Mouse (Mus musculus) olfactory bulb, adult 2 months (tissue): ENCODE measurements at regions not wholly inside any gene's neighbourhood (a gene's known extent, or its start where the extent isn't known, plus 50 kb on each side); places are given as distances from the start of the nearest gene placed in this dataset.

Experiments used
- H3K27ac ChIP-seq: fragments of 200-500 bp; 2 replicates; pipeline ENCODE4 v1.5.1; 2012; ENCODE audit warnings: low read depth, low read length; ENCODE audit not compliant: insufficient read depth
- H3K4me1 ChIP-seq: fragments of 200-500 bp; 2 replicates; pipeline ENCODE4 v1.6.1; 2012; ENCODE audit warnings: low read length; ENCODE audit not compliant: control insufficient read depth, insufficient read depth
- H3K4me3 ChIP-seq: fragments of 200-500 bp; 2 replicates; pipeline ENCODE4 v1.5.1; 2012; ENCODE audit warnings: mild to moderate bottlenecking, low read depth, low read length, moderate library complexity; ENCODE audit not compliant: insufficient read depth
- CTCF ChIP-seq: fragments of 200-500 bp; IDR thresholded peaks from 2 replicates; pipeline ENCODE4 v1.5.1; 2012; ENCODE audit warnings: low read depth, mild to moderate bottlenecking, low read length, moderate library complexity; ENCODE audit not compliant: insufficient read depth
- POLR2A ChIP-seq: fragments of 200-500 bp; IDR thresholded peaks from 2 replicates; pipeline ENCODE4 v1.6.1; 2012; ENCODE audit warnings: mild to moderate bottlenecking, low read depth, low read length, moderate library complexity; ENCODE audit not compliant: insufficient read depth
- WGBS: fragments of 180-500 bp; shearing (Covaris S2); methylation state at CpG from one replicate; pipeline ENCODE4 v1.1.7; 2018; 5-methylcytosine and 5-hydroxymethylcytosine counted together

- no peak overlapping the region for H3K4me3 ChIP-seq
- no peak for TF ChIP-seq CTCF
- TF ChIP-seq POLR2A = no peak
- 85% methylated on average over 4 of the region's 4 CpGs for WGBS
- H3K4me1 ChIP-seq = peaks cover 3% of the 10 kb centered on the region; the same call in 1 of the 2 replicates
- no peak overlapping the region for H3K27ac ChIP-seq
Observed at GRCm38 (mm10) chr13:70144461-70144860, 342.3 kb downstream of the Med10 start.

DNA sequence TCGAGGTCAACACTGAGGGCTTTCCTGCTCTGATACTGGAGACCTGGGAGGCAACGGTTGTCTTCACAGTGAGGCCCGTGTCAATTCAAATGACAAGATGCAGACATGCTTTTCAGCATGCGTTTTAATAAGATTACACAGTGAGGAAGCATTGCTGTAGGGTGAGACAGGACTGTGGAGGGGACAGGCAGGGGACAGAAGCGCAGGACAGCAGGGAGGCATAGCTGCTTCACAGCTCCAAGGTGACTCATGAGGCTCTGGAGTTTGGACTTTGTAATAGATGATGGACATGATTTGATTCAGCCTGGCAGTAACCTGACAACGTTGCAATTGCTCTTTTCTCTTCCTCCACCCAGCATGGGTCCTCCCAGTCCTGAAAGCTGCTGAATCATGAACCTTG, 343.3 kb downstream of the Med10 start:
- no peak overlapping the region for H3K27ac ChIP-seq
- no peak overlapping the region for H3K4me3 ChIP-seq
- peaks cover 9% of the 10 kb centered on the region for H3K4me1 ChIP-seq
- 72% methylated on average over 6 of the region's 6 CpGs for WGBS
- TF ChIP-seq POLR2A (no peak), CTCF (no peak)

GRCm38 (mm10) chr13:70149041-70149898, 347.1 kb downstream of the Med10 start:
- Histone ChIP-seq H3K4me1 (peaks cover 11% of the 10 kb centered on the region), H3K27ac (peak overlapping the region; percentile 46), H3K4me3 (no peak overlapping the region)
- 27% methylated on average over 8 of the region's 8 CpGs for WGBS
- TF ChIP-seq CTCF = no peak
- no peak for TF ChIP-seq POLR2A

DNA sequence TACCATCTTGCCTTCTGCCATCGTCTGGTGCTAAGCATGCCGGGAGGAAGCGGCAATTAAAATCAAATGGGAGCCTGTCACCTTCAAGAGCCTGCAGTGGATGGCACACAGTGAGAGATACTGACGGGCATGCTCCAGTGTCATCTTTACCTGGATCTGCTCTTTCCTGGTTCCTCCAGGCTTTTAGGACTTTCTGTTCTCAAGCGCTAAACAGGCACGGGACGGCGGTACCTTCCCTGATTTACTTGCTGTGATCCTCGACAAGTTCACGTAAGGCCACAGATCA, 347.6 kb downstream of the Med10 start:
- TF ChIP-seq POLR2A (no peak), CTCF (no peak)
- H3K4me1 ChIP-seq = peaks cover 11% of the 10 kb centered on the region
- 59% methylated on average over 10 of the region's 10 CpGs for WGBS
- H3K27ac ChIP-seq = peak overlapping the region; percentile 46; the same call in 1 of the 2 replicates
- no peak overlapping the region for H3K4me3 ChIP-seq

- H3K27ac ChIP-seq = no peak overlapping the region
- no peak overlapping the region for H3K4me3 ChIP-seq
- peaks cover 11% of the 10 kb centered on the region for H3K4me1 ChIP-seq
- no peak for TF ChIP-seq CTCF
- TF ChIP-seq POLR2A = no peak
- WGBS = 46% methylated on average over 8 of the region's 8 CpGs
Observed at GRCm38 (mm10) chr13:70153062-70153461, 350.9 kb downstream of the Med10 start.

DNA sequence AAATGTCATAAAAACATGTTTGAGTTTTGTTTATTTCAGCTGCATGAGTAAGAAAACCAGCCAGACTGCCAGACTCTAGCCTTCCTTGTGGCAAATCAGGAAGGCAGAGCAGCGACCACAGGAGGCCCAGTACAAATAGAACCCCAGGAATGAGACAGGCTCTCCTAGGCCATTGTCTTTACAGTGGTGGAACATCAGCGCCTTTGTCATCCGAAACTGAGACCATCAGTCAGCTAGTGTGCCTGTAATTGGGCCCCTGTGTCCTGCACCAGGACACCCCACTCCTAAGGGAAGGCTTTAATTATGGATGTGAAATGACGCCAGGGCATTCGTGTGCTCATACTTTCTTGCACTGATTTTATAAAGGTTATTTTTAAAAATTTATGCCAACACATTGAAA, 353.4 kb downstream of the Med10 start:
- 86% methylated on average over 5 of the region's 5 CpGs for WGBS
- Histone ChIP-seq H3K4me1 (peaks cover 4% of the 10 kb centered on the region; the same call in 1 of the 2 replicates), H3K4me3 (no peak overlapping the region), H3K27ac (no peak overlapping the region)
- TF ChIP-seq CTCF (no peak), POLR2A (no peak)

- TF ChIP-seq CTCF (no peak), POLR2A (no peak)
- WGBS = 59% methylated on average over 8 of the region's 8 CpGs
- no peak overlapping the region for H3K27ac ChIP-seq
Observed at GRCm38 (mm10) chr13:70156975-70157588, 354.9 kb downstream of the Med10 start.

GRCm38 (mm10) chr13:70159065-70159464, 356.9 kb downstream of the Med10 start:
- TF ChIP-seq CTCF (no peak), POLR2A (no peak)
- 79% methylated on average over 3 of the region's 3 CpGs for WGBS
- no peak overlapping the region for H3K4me3 ChIP-seq
- peaks cover 3% of the 10 kb centered on the region; the same call in 1 of the 2 replicates for H3K4me1 ChIP-seq
- H3K27ac ChIP-seq = no peak overlapping the region

More at GRCm38 (mm10) chr13:70156975-70157588, 354.9 kb downstream of the Med10 start:
- Histone ChIP-seq H3K4me3 (no peak overlapping the region), H3K4me1 (peaks cover 3% of the 10 kb centered on the region; the same call in 1 of the 2 replicates)

DNA sequence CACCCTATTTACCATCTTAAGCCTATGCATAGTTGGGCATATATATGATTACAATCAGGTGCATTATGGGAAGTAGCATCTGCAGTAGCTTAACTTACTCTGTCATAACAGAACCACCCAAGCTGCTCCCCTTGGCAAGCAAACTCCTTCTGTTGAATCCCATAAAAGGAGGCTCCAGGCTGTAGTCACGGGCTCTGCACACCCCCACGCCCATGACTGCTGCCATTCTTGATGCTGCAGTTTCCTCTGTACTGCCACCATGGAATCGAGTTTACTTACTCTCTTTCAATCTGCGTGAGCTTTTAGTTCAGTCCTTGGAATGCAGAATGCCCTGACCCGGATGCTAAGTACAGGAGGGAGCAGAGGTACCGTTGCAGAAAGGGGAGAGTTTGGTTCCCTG, 357.4 kb downstream of the Med10 start:
- TF ChIP-seq POLR2A = no peak
- TF ChIP-seq CTCF = no peak
- H3K4me1 ChIP-seq = peaks cover 3% of the 10 kb centered on the region; the same call in 1 of the 2 replicates
- WGBS = 58% methylated on average over 6 of the region's 6 CpGs
- no peak overlapping the region for H3K27ac ChIP-seq
- H3K4me3 ChIP-seq = no peak overlapping the region
